Mouse (Mus musculus) forebrain, embryonic 11.5 days (tissue): ENCODE results near the gene Tnfrsf13c. TPM values are rescaled to one million over a fixed set of nuclear protein-coding genes. Genes with fewer than 3 reads are reported as not detected.

Source experiments
- ATAC-seq: fragments of 200-750 bp; cut with Nextera tagmentation; replicated peaks from 2 replicates; pipeline ENCODE4 v1.8.0; 2017; ENCODE audit warnings: moderate TSS enrichment; ENCODE audit not compliant: low FRiP score
- DNase-seq: peaks from one replicate; pipeline ENCODE4 v3.0.0-alpha.2; 2017; ENCODE audit warnings: low spot score
- H3K27ac ChIP-seq: fragments of 300-500 bp; sonication (generic); 2 replicates; pipeline ENCODE4 v1.5.1; 2014; ENCODE audit warnings: low read depth, low read length
- H3K27me3 ChIP-seq: fragments of 300-500 bp; sonication (generic); 2 replicates; pipeline ENCODE4 v1.6.1; 2014; ENCODE audit warnings: mild to moderate bottlenecking, low read length, mixed read lengths; ENCODE audit not compliant: control insufficient read depth, insufficient read depth
- H3K36me3 ChIP-seq: fragments of 300-500 bp; sonication (generic); 2 replicates; pipeline ENCODE4 v1.6.1; 2014; ENCODE audit warnings: mild to moderate bottlenecking, low read length, moderate library complexity, mixed read lengths; ENCODE audit not compliant: control insufficient read depth, insufficient read depth
- H3K4me1 ChIP-seq: fragments of 300-500 bp; sonication (generic); replicated peaks from 2 replicates; pipeline ENCODE4 v1.6.1; 2014; ENCODE audit warnings: low read length, mixed read lengths; ENCODE audit not compliant: control insufficient read depth, insufficient read depth
- H3K4me2 ChIP-seq: fragments of 300-500 bp; sonication (generic); 2 replicates; pipeline ENCODE4 v1.6.1; 2014; ENCODE audit warnings: low read depth, mild to moderate bottlenecking, low read length, moderate library complexity, mixed read lengths; ENCODE audit not compliant: severe bottlenecking
- H3K4me3 ChIP-seq: fragments of 300-500 bp; sonication (generic); 2 replicates; pipeline ENCODE4 v1.5.1; 2014; ENCODE audit warnings: low read depth, low read length
- H3K9ac ChIP-seq: fragments of 300-500 bp; sonication (generic); 2 replicates; pipeline ENCODE4 v1.6.1; 2014; ENCODE audit warnings: low read length
- H3K9me3 ChIP-seq: fragments of 300-500 bp; sonication (generic); 2 replicates; pipeline ENCODE4 v1.6.1; 2016; ENCODE audit warnings: low read length, mixed read lengths; ENCODE audit not compliant: control insufficient read depth
- WGBS: fragments of 180-500 bp; shearing (Covaris S2); extraction: QIAGEN DNeasy Blood & Tissue Kit; methylation state at CpG from one replicate; pipeline ENCODE4 v1.1.7; 2014; 5-methylcytosine and 5-hydroxymethylcytosine counted together
- microRNA counts: library from miRNA; unstranded; fragments of <30 nt; microRNA quantifications from one replicate; lab custom pipeline; 2015
- microRNA-seq: library from miRNA; unstranded; fragments of <30 nt; microRNA quantifications from one replicate; pipeline ENCODE4, GENCODE M21; 2016; ENCODE audit not compliant: insufficient number of aligned reads
- polyA plus RNA-seq: library from polyadenylated mRNA; unstranded; fragments of >200 nt; fragmentation: Nextera tagmentation; extraction: Ambion mirVana; gene quantifications from 2 replicates; pipeline ENCODE4 v1.2.1, GENCODE M21; 2014

Tnfrsf13c gene
- polyA plus RNA-seq, 1 experiment from 2014 or later, result 0.35 TPM

DNA sequence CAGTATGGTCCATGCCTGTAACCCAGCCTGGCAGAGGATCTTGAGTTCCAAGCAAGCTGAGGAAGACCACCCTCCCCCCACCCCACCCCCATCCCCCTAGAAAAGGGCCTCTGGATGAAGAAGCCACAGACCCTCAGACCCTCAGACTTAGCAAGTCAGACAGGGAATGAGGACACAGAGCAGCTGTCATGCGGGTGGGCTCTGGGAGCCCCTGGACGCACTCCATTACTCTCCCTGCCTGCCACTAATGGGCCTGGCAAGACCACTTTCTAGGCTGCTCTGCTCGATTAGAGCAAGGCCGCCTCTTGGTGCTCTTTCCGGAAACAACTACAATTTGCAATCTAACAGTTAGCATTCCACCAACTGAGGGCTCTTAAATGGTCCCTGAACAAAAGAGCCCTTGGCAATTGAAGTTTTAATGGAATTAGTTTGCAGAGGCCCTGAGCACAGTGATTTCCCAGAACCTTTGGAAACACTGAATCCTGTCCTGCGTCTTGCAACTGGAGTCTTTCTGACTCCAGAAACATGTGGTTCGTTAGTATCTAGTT, 46.4 kb downstream of the Tnfrsf13c start:
- no peak overlapping the region for H3K27ac ChIP-seq
- no peak overlapping the region for H3K4me3 ChIP-seq
- H3K27me3 ChIP-seq, result no peaks in the 10 kb centered on the region
- ATAC-seq, result no peak
- peaks cover 8% of the 10 kb centered on the region; the same call in 1 of the 2 replicates for H3K9me3 ChIP-seq
- no peaks in the 10 kb centered on the region for H3K4me1 ChIP-seq
- no peak for DNase-seq
- no peak overlapping the region for H3K4me2 ChIP-seq
- 96% methylated on average over 7 of the region's 7 CpGs for WGBS
- H3K9ac ChIP-seq, result no peak overlapping the region
- peaks cover 68% of the 10 kb centered on the region for H3K36me3 ChIP-seq

GRCm38 (mm10) chr15:82175091-82175490, 49.1 kb downstream of the Tnfrsf13c start:
- Histone ChIP-seq H3K9me3 (no peaks in the 10 kb centered on the region), H3K27me3 (no peaks in the 10 kb centered on the region), H3K4me1 (no peaks in the 10 kb centered on the region), H3K4me3 (no peak overlapping the region), H3K36me3 (peaks cover 44% of the 10 kb centered on the region), H3K4me2 (no peak overlapping the region), H3K27ac (no peak overlapping the region), H3K9ac (no peak overlapping the region)
- no peak for DNase-seq
- WGBS, result 94% methylated on average over 9 of the region's 9 CpGs
- no peak for ATAC-seq

- DNase-seq (no peak), ATAC-seq (no peak)
- Histone ChIP-seq H3K9ac (no peak overlapping the region), H3K27me3 (no peaks in the 10 kb centered on the region), H3K4me2 (no peak overlapping the region), H3K27ac (no peak overlapping the region), H3K4me1 (no peaks in the 10 kb centered on the region), H3K36me3 (peaks cover 28% of the 10 kb centered on the region), H3K9me3 (no peaks in the 10 kb centered on the region), H3K4me3 (no peak overlapping the region)
- WGBS, result 88% methylated on average over 8 of the region's 8 CpGs
Measured at GRCm38 (mm10) chr15:82172648-82173047, 51.5 kb downstream of the Tnfrsf13c start.

MicroRNAs encoded within 50 kb of the gene (microRNA counts, 519-probe panel; counts per million panel counts)
- 3,930 counts per million, percentile 27 among the panel's probes with 10 or more counts for microRNA mmu-miR-33 (lab: Ali Mortazavi, UCI)

Small RNA genes lying within 50 kb of the gene (microRNA-seq; reads per million reads assigned to microRNA genes)
- gene Mir33, result 245 reads per million, percentile 48 among the genes with 10 or more reads in this experiment

Other genes with a start within 250 kb of the Tnfrsf13c start
- gene 1700029P11Rik, start 243.8 kb downstream of the Tnfrsf13c start, polyA plus RNA-seq, result not detected in 2 replicates
- gene Xrcc6, start 236.5 kb downstream of the Tnfrsf13c start, polyA plus RNA-seq, result 72.9 and 80.6 TPM in 2 replicates
- 40.3 and 45.1 TPM in 2 replicates for gene Desi1, start 190.5 kb downstream of the Tnfrsf13c start, polyA plus RNA-seq
- gene Snu13, start 176.8 kb downstream of the Tnfrsf13c start, polyA plus RNA-seq, result 289 and 308 TPM in 2 replicates
- gene 4930407I10Rik, start 165.2 kb downstream of the Tnfrsf13c start, polyA plus RNA-seq, result not detected in 2 replicates
- not detected in 2 replicates for gene Mei1, start 154.4 kb downstream of the Tnfrsf13c start, polyA plus RNA-seq
- 23.6 and 25.5 TPM in 2 replicates for gene Ccdc134, start 96.4 kb downstream of the Tnfrsf13c start, polyA plus RNA-seq
- 209 and 216 TPM in 2 replicates for gene Srebf2, start 77.2 kb downstream of the Tnfrsf13c start, polyA plus RNA-seq
- 0.87 and 1.2 TPM in 2 replicates for gene Shisa8, start 11.6 kb downstream of the Tnfrsf13c start, polyA plus RNA-seq
- gene Cenpm, start 20.4 kb upstream of the Tnfrsf13c start, polyA plus RNA-seq, result 91.6 and 100 TPM in 2 replicates
- 2.2 and 2.4 TPM in 2 replicates for gene 1500009C09Rik, start 28.0 kb upstream of the Tnfrsf13c start, polyA plus RNA-seq
- gene Sept3, start 50.5 kb upstream of the Tnfrsf13c start, polyA plus RNA-seq, result 157 and 162 TPM in 2 replicates
- gene Wbp2nl, start 74.6 kb upstream of the Tnfrsf13c start, polyA plus RNA-seq, result 0.19 TPM in 1 of 2 replicates, not detected in the other
- gene Naga, start 114.6 kb upstream of the Tnfrsf13c start, polyA plus RNA-seq, result 23.5 and 24.9 TPM in 2 replicates
- 5.0 and 5.4 TPM in 2 replicates for gene Pheta2, start 114.6 kb upstream of the Tnfrsf13c start, polyA plus RNA-seq
- 236 and 244 TPM in 2 replicates for gene Smdt1, start 114.6 kb upstream of the Tnfrsf13c start, polyA plus RNA-seq
- gene Ndufa6, start 130.0 kb upstream of the Tnfrsf13c start, polyA plus RNA-seq, result 251 and 275 TPM in 2 replicates
- 2.5 and 3.6 TPM in 2 replicates for gene Cyp2d22, start 155.9 kb upstream of the Tnfrsf13c start, polyA plus RNA-seq
- not detected in 2 replicates for gene Cyp2d11, start 169.7 kb upstream of the Tnfrsf13c start, polyA plus RNA-seq
- not detected in 2 replicates for gene Cyp2d10, start 182.8 kb upstream of the Tnfrsf13c start, polyA plus RNA-seq
- not detected in 2 replicates for gene Cyp2d9, start 209.1 kb upstream of the Tnfrsf13c start, polyA plus RNA-seq